Mouse (Mus musculus) testis, adult 2 months (tissue): ENCODE results near the gene Sp2.

Source experiments
- CTCF ChIP-seq: fragments of 200-500 bp; IDR thresholded peaks from 2 replicates; pipeline ENCODE4 v1.5.1; 2012; ENCODE audit warnings: low read depth, mild to moderate bottlenecking, inconsistent platforms, low read length, moderate library complexity; ENCODE audit not compliant: control insufficient read depth, insufficient read depth, insufficient replicate concordance
- POLR2A ChIP-seq: fragments of 200-500 bp; IDR thresholded peaks from 2 replicates; pipeline ENCODE4 v1.6.1; 2012; ENCODE audit warnings: low read depth, mild to moderate bottlenecking, inconsistent platforms, low read length, moderate library complexity; ENCODE audit not compliant: control insufficient read depth

GRCm38 (mm10) chr11:96916044-96916884 lies 66.5 kb downstream of the Sp2 start, which contains the start of gene Cdk5rap3:
- TF ChIP-seq CTCF (peak; percentile 89), POLR2A (peak; percentile 78)
